Mouse (Mus musculus) liver, adult 2 months (tissue): ENCODE data around the gene Saxo1. TPM values are rescaled to one million over a fixed set of nuclear protein-coding genes. Genes with fewer than 3 reads are reported as not detected.

Source experiments
- DNase-seq: peaks from one replicate; pipeline ENCODE4 v3.0.0-alpha.2; 2011; ENCODE audit warnings: low read depth, low spot score; ENCODE audit errors: extremely low read depth
- H3K27ac ChIP-seq: fragments of 200-500 bp; replicated peaks from 2 replicates; pipeline ENCODE4 v1.5.1; 2012; ENCODE audit warnings: low read depth, mild to moderate bottlenecking, control low read depth, inconsistent platforms, low read length; ENCODE audit not compliant: insufficient read depth
- H3K27me3 ChIP-seq: fragments of 200-500 bp; 2 replicates; pipeline ENCODE4 v1.6.1; 2012; ENCODE audit warnings: mild to moderate bottlenecking, moderate library complexity, low read length, inconsistent platforms; ENCODE audit not compliant: control insufficient read depth, insufficient read depth
- H3K36me3 ChIP-seq: fragments of 200-500 bp; 2 replicates; pipeline ENCODE4 v1.6.1; 2012; ENCODE audit warnings: low read length, inconsistent platforms; ENCODE audit not compliant: control insufficient read depth, insufficient read depth
- H3K4me1 ChIP-seq: fragments of 200-500 bp; 2 replicates; pipeline ENCODE4 v1.6.1; 2011; ENCODE audit warnings: low read length; ENCODE audit not compliant: control insufficient read depth, insufficient read depth
- H3K4me3 ChIP-seq: fragments of 200-500 bp; 2 replicates; pipeline ENCODE4 v1.5.1; 2011; ENCODE audit warnings: low read depth, mild to moderate bottlenecking, control low read depth, low read length, moderate library complexity; ENCODE audit not compliant: insufficient read depth
- H3K79me2 ChIP-seq: fragments of 200-500 bp; 2 replicates; pipeline ENCODE4 v1.6.1; 2012; ENCODE audit warnings: inconsistent platforms, mild to moderate bottlenecking, low read length, moderate library complexity; ENCODE audit not compliant: control insufficient read depth, insufficient read depth
- H3K9ac ChIP-seq: fragments of 200-500 bp; 2 replicates; pipeline ENCODE4 v1.6.1; 2012; ENCODE audit warnings: low read depth, mild to moderate bottlenecking, control low read depth, inconsistent platforms, low read length
- CTCF ChIP-seq: fragments of 200-500 bp; IDR thresholded peaks from 2 replicates; pipeline ENCODE4 v1.5.1; 2011; ENCODE audit warnings: low read depth, low read length, control low read depth
- POLR2A ChIP-seq: fragments of 200-500 bp; IDR thresholded peaks from 2 replicates; pipeline ENCODE4 v1.6.1; 2011; ENCODE audit warnings: low read length, control low read depth; ENCODE audit not compliant: insufficient read depth; ENCODE audit errors: extremely low read depth
- WGBS: fragments of 180-500 bp; shearing (Covaris S2); methylation state at CpG from one replicate; pipeline ENCODE4 v1.1.7; 2018; 5-methylcytosine and 5-hydroxymethylcytosine counted together
- polyA plus RNA-seq: library from polyadenylated mRNA; depleted of rRNA; stranded (reverse); fragments of >200 nt; gene quantifications from 2 replicates; pipeline ENCODE4 v1.2.3, GENCODE M21; 2012; rRNA removed
- total RNA-seq: library from RNA; depleted of rRNA; stranded (reverse); fragments of >200 nt; gene quantifications from 2 replicates; pipeline ENCODE4 v1.2.3, GENCODE M21; 2014; rRNA removed

Gene Saxo1
- total RNA-seq: not detected in 2 replicates
- not detected in 2 replicates for polyA plus RNA-seq

DNA sequence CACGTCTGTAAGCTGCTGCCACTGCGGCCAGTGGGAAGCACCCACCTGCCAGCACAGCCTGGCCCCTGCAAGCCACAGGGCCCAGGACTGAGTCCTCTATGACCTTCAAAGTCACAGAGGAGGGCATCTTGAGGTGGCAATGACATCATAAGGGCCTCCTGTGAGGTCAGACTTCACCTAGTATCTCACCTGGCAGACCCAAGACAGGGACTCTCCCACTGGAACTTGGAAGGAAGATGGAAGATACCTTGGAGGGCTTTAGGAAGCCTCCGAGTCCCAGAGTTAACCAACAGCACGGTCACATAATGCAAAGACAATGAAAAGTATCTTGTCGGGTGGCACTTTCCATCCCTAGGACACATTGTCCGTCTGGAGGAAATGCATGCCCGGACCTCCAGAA is at the start of gene Saxo1:
Saxo1 (minus strand) TSS at position 101 of the 400 bp plus-strand sequence.
- Histone ChIP-seq H3K27me3 (no peaks in the 10 kb centered on the region), H3K9ac (no peak within 1 kb of the TSS), H3K27ac (no peak within 1 kb of the TSS), H3K4me1 (no peaks in the 10 kb centered on the region), H3K79me2 (no peaks in the 10 kb centered on the region), H3K4me3 (no peak within 1 kb of the TSS), H3K36me3 (no peaks in the 10 kb centered on the region)
- 88% methylated on average over 7 of the region's 7 CpGs for WGBS
- DNase-seq: no peak
- TF ChIP-seq POLR2A (no peak), CTCF (no peak)

DNA sequence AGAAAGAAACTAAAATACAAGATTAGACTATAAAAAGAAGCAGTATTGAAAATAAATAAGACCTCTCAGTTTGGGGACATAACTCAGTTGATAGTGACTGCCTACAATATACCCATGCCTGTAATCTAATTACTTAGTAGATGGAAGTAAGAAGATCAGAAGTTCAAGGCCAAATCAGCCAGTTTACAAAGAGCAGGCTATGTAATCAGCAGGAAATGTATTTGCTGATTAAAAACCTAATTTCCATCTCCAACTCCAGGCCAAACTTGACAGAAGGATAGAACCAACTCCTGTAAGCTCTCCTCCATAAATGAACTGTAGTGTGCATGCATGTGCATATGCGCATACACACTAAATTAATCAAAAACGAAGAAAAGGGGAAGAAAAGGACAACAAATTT is 33.2 kb upstream of the Saxo1 start:
- Histone ChIP-seq H3K27me3 (no peaks in the 10 kb centered on the region), H3K4me1 (no peaks in the 10 kb centered on the region; the same call in 1 of the 2 replicates), H3K79me2 (no peaks in the 10 kb centered on the region), H3K27ac (no peak overlapping the region), H3K4me3 (no peak overlapping the region), H3K36me3 (peaks cover 4% of the 10 kb centered on the region), H3K9ac (no peak overlapping the region)
- DNase-seq: no peak
- 98% methylated on average over 2 of the region's 2 CpGs for WGBS
- TF ChIP-seq POLR2A (no peak), CTCF (no peak)

GRCm38 (mm10) chr4:86588236-86588635 is 30.1 kb upstream of the Saxo1 start:
- WGBS: 92% methylated on average over 3 of the region's 3 CpGs
- peak; percentile 12 for DNase-seq

GRCm38 (mm10) chr4:86580591-86580990 is 22.5 kb upstream of the Saxo1 start:
- Histone ChIP-seq H3K4me1 (peaks cover 6% of the 10 kb centered on the region), H3K27ac (no peak overlapping the region), H3K79me2 (peaks cover 14% of the 10 kb centered on the region; the same call in 1 of the 2 replicates), H3K27me3 (no peaks in the 10 kb centered on the region), H3K36me3 (peaks cover 13% of the 10 kb centered on the region), H3K4me3 (no peak overlapping the region), H3K9ac (no peak overlapping the region)
- 80% methylated on average over 3 of the region's 3 CpGs for WGBS
- no peak for TF ChIP-seq POLR2A
- no peak for TF ChIP-seq CTCF
- DNase-seq: no peak

More at GRCm38 (mm10) chr4:86588236-86588635, 30.1 kb upstream of the Saxo1 start:
- Histone ChIP-seq H3K9ac (no peak overlapping the region), H3K4me3 (no peak overlapping the region), H3K27me3 (no peaks in the 10 kb centered on the region), H3K4me1 (no peaks in the 10 kb centered on the region; the same call in 1 of the 2 replicates), H3K36me3 (peaks cover 11% of the 10 kb centered on the region), H3K79me2 (no peaks in the 10 kb centered on the region), H3K27ac (no peak overlapping the region)
- TF ChIP-seq POLR2A: no peak
- TF ChIP-seq CTCF: no peak

GRCm38 (mm10) chr4:86580056-86580455 is 21.9 kb upstream of the Saxo1 start:
- TF ChIP-seq CTCF (no peak), POLR2A (no peak)
- 66% methylated on average over 4 of the region's 4 CpGs for WGBS
- no peak overlapping the region for H3K27ac ChIP-seq
- peak; percentile 16 for DNase-seq
- H3K4me3 ChIP-seq: no peak overlapping the region
- peaks cover 12% of the 10 kb centered on the region for H3K36me3 ChIP-seq
- H3K9ac ChIP-seq: no peak overlapping the region
- peaks cover 14% of the 10 kb centered on the region; the same call in 1 of the 2 replicates for H3K79me2 ChIP-seq
- peaks cover 8% of the 10 kb centered on the region for H3K4me1 ChIP-seq
- no peaks in the 10 kb centered on the region for H3K27me3 ChIP-seq

DNA sequence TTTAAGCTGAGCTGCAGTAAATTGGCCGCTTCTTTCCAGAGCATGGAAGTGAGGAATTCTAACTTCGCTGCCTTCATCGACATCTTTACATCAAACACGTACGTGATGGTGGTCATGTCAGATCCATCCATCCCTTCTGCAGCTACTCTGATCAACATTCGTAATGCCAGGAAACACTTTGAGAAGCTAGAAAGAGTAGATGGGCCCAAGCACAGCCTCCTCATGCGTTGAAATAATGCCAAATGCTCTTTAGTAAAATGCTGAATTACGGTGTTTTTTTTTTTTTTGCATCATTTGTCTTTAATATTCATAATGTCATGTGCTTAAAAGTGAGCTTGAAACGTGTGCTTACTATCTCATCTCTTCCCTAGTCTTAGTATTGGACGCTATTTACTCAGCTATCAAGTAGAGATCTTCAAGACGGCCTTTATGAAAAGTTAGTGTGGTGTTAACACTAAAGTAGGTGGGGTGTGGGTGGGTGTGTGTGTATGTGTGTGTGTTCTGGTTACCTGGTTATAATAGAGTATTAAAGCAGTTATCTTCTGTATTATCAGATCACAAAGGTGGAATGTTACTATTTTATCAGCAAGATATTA is 18.6 kb upstream of the Saxo1 start:
- Histone ChIP-seq H3K4me3 (peak overlapping the region; percentile 83), H3K36me3 (no peaks in the 10 kb centered on the region), H3K27ac (no peak overlapping the region), H3K4me1 (peaks cover 11% of the 10 kb centered on the region), H3K27me3 (no peaks in the 10 kb centered on the region), H3K9ac (peak overlapping the region; percentile 88), H3K79me2 (peaks cover 14% of the 10 kb centered on the region; the same call in 1 of the 2 replicates)
- DNase-seq: no peak
- TF ChIP-seq POLR2A (no peak), CTCF (no peak)
- WGBS: 11% methylated on average over 11 of the region's 11 CpGs
